Mouse (Mus musculus): ENCODE data around the gene Xpr1. TPM values are rescaled to one million over a fixed set of nuclear protein-coding genes. Genes with fewer than 3 reads are reported as not detected.

Gene Xpr1
- polyA plus RNA-seq, 1 experiment from 2014 or later = 6.0 TPM

GRCm38 (mm10) chr1:155253126-155253525 is 164.1 kb downstream of the Xpr1 start:
- H3K4me3 ChIP-seq (replicated peaks; ENCODE audit: low read depth, low read length) = no peak overlapping the region
- H3K27me3 ChIP-seq (ENCODE audit: insufficient read depth, low read length) = no peaks in the 10 kb centered on the region
- no peaks in the 10 kb centered on the region for H3K36me3 ChIP-seq (ENCODE audit: insufficient read depth, low read length)
- DNase-seq (ENCODE audit: low spot score) (no peak), ATAC-seq (replicated peaks; ENCODE audit: low FRiP score, low read depth) (no peak)
- no peak overlapping the region for H3K9ac ChIP-seq (ENCODE audit: low read depth, low read length)
- H3K27ac ChIP-seq = no peak overlapping the region
- 57% methylated on average over 12 of the region's 12 CpGs for WGBS
- H3K4me1 ChIP-seq (replicated peaks; ENCODE audit: insufficient read depth, low read length) = no peaks in the 10 kb centered on the region
- H3K9me3 ChIP-seq (replicated peaks; ENCODE audit: low read length) = no peaks in the 10 kb centered on the region
- H3K4me2 ChIP-seq (ENCODE audit: low read length) = no peak overlapping the region
- TF ChIP-seq CTCF (IDR thresholded peaks at IDR 0.05; ENCODE audit: low read depth) = no peak

- WGBS = 30% methylated on average over 6 of the region's 6 CpGs
Measured at GRCm38 (mm10) chr1:155252631-155253121, 164.5 kb downstream of the Xpr1 start.

GRCm38 (mm10) chr1:155251596-155251995 is 165.6 kb downstream of the Xpr1 start:
- TF ChIP-seq CTCF (IDR thresholded peaks at IDR 0.05; ENCODE audit: low read depth) = no peak
- Histone ChIP-seq H3K4me3 (replicated peaks; ENCODE audit: low read depth, low read length) (no peak overlapping the region), H3K4me1 (replicated peaks; ENCODE audit: insufficient read depth, low read length) (no peaks in the 10 kb centered on the region), H3K4me2 (ENCODE audit: low read length) (no peak overlapping the region), H3K27ac (no peak overlapping the region), H3K27me3 (ENCODE audit: insufficient read depth, low read length) (no peaks in the 10 kb centered on the region), H3K9me3 (replicated peaks; ENCODE audit: low read length) (no peaks in the 10 kb centered on the region), H3K9ac (ENCODE audit: low read depth, low read length) (no peak overlapping the region), H3K36me3 (ENCODE audit: insufficient read depth, low read length) (no peaks in the 10 kb centered on the region)
- DNase-seq (ENCODE audit: low spot score) = no peak
- no peak for ATAC-seq (replicated peaks; ENCODE audit: low FRiP score, low read depth)
- 86% methylated on average over 5 of the region's 5 CpGs for WGBS

More at GRCm38 (mm10) chr1:155252631-155253121, 164.5 kb downstream of the Xpr1 start:
- no peaks in the 10 kb centered on the region for H3K36me3 ChIP-seq (ENCODE audit: insufficient read depth, low read length)
- H3K4me1 ChIP-seq (replicated peaks; ENCODE audit: insufficient read depth, low read length) = no peaks in the 10 kb centered on the region
- H3K27me3 ChIP-seq (ENCODE audit: insufficient read depth, low read length) = no peaks in the 10 kb centered on the region
- DNase-seq (ENCODE audit: low spot score) (no peak), ATAC-seq (replicated peaks; ENCODE audit: low FRiP score, low read depth) (peak; percentile 82)
- no peak overlapping the region for H3K4me2 ChIP-seq (ENCODE audit: low read length)
- H3K27ac ChIP-seq = no peak overlapping the region
- no peaks in the 10 kb centered on the region for H3K9me3 ChIP-seq (replicated peaks; ENCODE audit: low read length)
- H3K9ac ChIP-seq (ENCODE audit: low read depth, low read length) = no peak overlapping the region
- TF ChIP-seq CTCF (IDR thresholded peaks at IDR 0.05; ENCODE audit: low read depth) = no peak
- no peak overlapping the region for H3K4me3 ChIP-seq (replicated peaks; ENCODE audit: low read depth, low read length)

GRCm38 (mm10) chr1:155250531-155251135 is 166.6 kb downstream of the Xpr1 start:
- 0 out of 2 replicates have a peak, but pooled peaks have one; percentile 16 for ATAC-seq (replicated peaks; ENCODE audit: low FRiP score, low read depth)
- DNase-seq (ENCODE audit: low spot score) = no peak
- H3K4me2 ChIP-seq (ENCODE audit: low read length) = no peak overlapping the region

GRCm38 (mm10) chr1:155249896-155250295 is 167.3 kb downstream of the Xpr1 start:
- TF ChIP-seq CTCF (IDR thresholded peaks at IDR 0.05; ENCODE audit: low read depth) = no peak
- no peak overlapping the region for H3K4me2 ChIP-seq (ENCODE audit: low read length)
- no peaks in the 10 kb centered on the region for H3K9me3 ChIP-seq (replicated peaks; ENCODE audit: low read length)
- H3K27ac ChIP-seq = no peak overlapping the region
- ATAC-seq (replicated peaks; ENCODE audit: low FRiP score, low read depth) (no peak), DNase-seq (ENCODE audit: low spot score) (no peak)
- WGBS = 43% methylated on average over 5 of the region's 5 CpGs
- no peak overlapping the region for H3K4me3 ChIP-seq (replicated peaks; ENCODE audit: low read depth, low read length)
- H3K36me3 ChIP-seq (ENCODE audit: insufficient read depth, low read length) = no peaks in the 10 kb centered on the region
- H3K27me3 ChIP-seq (ENCODE audit: insufficient read depth, low read length) = no peaks in the 10 kb centered on the region
- 0 out of 2 replicates have a peak, but pooled peaks cover 1% of the 10 kb centered on the region for H3K4me1 ChIP-seq (replicated peaks; ENCODE audit: insufficient read depth, low read length)
- H3K9ac ChIP-seq (ENCODE audit: low read depth, low read length) = no peak overlapping the region

More at GRCm38 (mm10) chr1:155250531-155251135, 166.6 kb downstream of the Xpr1 start:
- WGBS = 54% methylated on average over 4 of the region's 4 CpGs
- TF ChIP-seq CTCF (IDR thresholded peaks at IDR 0.05; ENCODE audit: low read depth) = no peak
- Histone ChIP-seq H3K9ac (ENCODE audit: low read depth, low read length) (no peak overlapping the region), H3K9me3 (replicated peaks; ENCODE audit: low read length) (no peaks in the 10 kb centered on the region), H3K36me3 (ENCODE audit: insufficient read depth, low read length) (no peaks in the 10 kb centered on the region), H3K27ac (peak overlapping the region; percentile 34; the same call in 1 of the 2 replicates), H3K4me1 (replicated peaks; ENCODE audit: insufficient read depth, low read length) (no peaks in the 10 kb centered on the region), H3K27me3 (ENCODE audit: insufficient read depth, low read length) (no peaks in the 10 kb centered on the region), H3K4me3 (replicated peaks; ENCODE audit: low read depth, low read length) (no peak overlapping the region)

- H3K4me2 ChIP-seq (ENCODE audit: low read length) = no peak overlapping the region
- no peak overlapping the region for H3K4me3 ChIP-seq (replicated peaks; ENCODE audit: low read depth, low read length)
- WGBS = 44% methylated on average over 5 of the region's 5 CpGs
- ATAC-seq (replicated peaks; ENCODE audit: low FRiP score, low read depth) (no peak), DNase-seq (ENCODE audit: low spot score) (no peak)
- H3K27ac ChIP-seq = peak overlapping the region; percentile 80
- no peak for TF ChIP-seq CTCF (IDR thresholded peaks at IDR 0.05; ENCODE audit: low read depth)
- no peaks in the 10 kb centered on the region for H3K9me3 ChIP-seq (replicated peaks; ENCODE audit: low read length)
- H3K36me3 ChIP-seq (ENCODE audit: insufficient read depth, low read length) = no peaks in the 10 kb centered on the region
- no peak overlapping the region for H3K9ac ChIP-seq (ENCODE audit: low read depth, low read length)
- H3K4me1 ChIP-seq (replicated peaks; ENCODE audit: insufficient read depth, low read length) = 0 out of 2 replicates have a peak, but pooled peaks cover 4% of the 10 kb centered on the region
- no peaks in the 10 kb centered on the region for H3K27me3 ChIP-seq (ENCODE audit: insufficient read depth, low read length)
Measured at GRCm38 (mm10) chr1:155248041-155248440, 169.2 kb downstream of the Xpr1 start.

All from kidney, postnatal 0 days (tissue).